Mouse (Mus musculus) yolk sac, embryonic 10.5 days (tissue): ENCODE data around the gene Hal.
"Not testable (repeated sequence)": the region's sequence is repeated elsewhere in the genome, so short reads cannot be mapped to it uniquely, and the experiment has no call there.

Source experiments
- DNase-seq: peaks from one replicate; pipeline ENCODE4 v3.0.0-alpha.2; 2017; ENCODE audit warnings: low spot score

The Hal gene

GRCm38 (mm10) chr10:93517754-93518153, 29.2 kb downstream of the Hal start:
- DNase-seq: peak; percentile 84

GRCm38 (mm10) chr10:93518186-93518585, 29.6 kb downstream of the Hal start:
- no peak for DNase-seq

DNA sequence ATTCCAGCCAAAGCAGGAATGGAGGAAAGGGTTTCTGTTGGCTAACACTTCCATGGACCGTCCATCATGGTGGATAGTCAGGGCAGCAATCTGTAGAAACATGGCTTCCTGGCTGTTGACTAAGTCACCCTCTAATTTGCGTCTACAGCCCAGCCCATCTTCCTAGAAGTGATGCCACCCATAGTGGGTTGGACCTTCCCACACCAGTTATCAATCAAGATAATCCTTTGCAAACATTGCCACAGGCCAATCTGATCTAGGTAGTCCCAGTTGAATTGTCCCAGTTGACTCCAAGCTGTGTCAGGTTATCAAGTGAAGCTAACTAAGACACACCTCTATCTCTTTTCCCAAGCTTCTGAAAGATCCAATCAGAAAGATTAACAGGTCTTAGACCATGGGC, 30.1 kb downstream of the Hal start:
- peak; percentile 66 for DNase-seq

- no peak for DNase-seq
Measured at GRCm38 (mm10) chr10:93519159-93519558, 30.6 kb downstream of the Hal start.

GRCm38 (mm10) chr10:93519756-93520155, 31.2 kb downstream of the Hal start:
- no peak for DNase-seq

DNA sequence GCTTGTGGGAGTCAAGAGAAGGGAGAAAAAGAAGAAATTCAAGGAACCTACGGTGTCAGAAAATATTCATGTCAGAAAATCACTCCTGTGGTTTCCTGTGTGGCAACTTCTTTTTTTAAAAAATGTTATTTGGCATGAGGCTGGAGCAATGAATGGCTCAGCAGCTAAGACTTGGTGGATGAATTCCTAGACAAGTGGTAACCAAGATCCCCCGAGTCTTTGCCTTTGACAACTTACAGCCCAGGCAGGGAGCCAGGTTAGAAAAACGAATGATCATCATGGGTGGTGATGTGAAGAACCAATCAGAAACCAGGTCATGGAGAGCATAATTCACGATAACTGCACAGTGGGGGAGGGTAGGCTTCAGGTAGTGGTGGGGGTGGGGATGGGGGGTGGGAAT, 32.4 kb downstream of the Hal start:
- DNase-seq: no peak

GRCm38 (mm10) chr10:93525329-93525728, 36.8 kb downstream of the Hal start:
- peak; percentile 47 for DNase-seq

DNA sequence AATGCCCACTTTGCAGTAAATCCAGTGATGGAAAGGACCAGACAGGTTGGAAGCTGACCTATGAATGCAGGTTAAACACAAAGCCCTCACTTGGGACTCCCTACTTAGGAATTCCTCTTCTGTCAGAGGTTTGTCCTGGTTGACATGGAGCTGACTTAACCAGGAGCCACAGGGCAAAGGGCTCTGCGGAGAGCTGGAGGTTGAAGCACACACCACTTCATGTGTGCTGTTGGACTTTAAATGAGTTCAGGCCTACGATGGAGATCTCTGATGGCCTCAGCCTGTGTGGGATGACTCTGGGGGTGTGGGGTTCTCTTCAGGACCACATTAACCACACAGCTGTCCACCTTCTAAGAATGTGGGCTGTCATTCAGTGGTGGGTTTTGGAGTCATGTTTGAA, 49.7 kb downstream of the Hal start:
- DNase-seq: peak; percentile 52

GRCm38 (mm10) chr10:93538818-93539217, 50.2 kb downstream of the Hal start:
- peak; percentile 51 for DNase-seq

DNA sequence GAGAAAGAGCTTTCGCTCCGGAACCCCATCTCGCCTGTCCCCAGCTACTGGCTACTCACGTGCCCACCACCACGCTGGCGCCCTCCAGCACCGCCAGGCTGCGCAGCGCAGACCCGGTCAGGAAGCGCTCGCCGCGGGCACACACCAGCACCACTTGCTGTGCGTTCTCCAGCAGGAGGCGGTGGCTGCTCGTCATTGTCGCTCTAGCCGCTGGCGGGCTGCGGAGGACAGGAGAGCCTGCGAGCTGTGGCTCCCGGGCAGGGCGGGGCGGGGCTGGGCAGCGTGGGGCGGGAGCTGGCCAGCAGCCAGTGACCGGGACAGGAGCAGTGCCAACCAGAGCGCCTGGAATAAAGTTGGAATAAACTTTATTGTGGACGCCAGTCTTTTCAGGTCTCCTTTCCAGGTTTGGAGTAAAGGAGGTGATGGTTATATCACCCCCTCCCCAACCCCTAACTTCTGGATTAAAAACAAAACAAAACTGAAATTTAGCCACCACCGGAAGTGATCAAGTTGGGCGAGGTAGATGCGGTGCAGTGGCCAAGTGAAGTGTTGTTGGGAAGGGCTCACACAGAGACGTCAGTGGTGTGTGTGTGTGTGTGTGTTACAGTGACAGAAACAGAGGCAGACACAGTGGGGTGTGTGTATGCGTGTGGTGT, 51.3 kb downstream of the Hal start, which contains the start of gene Amdhd1:
Gene Amdhd1 (minus strand): TSS at position 259 of the 656 bp plus-strand sequence.
- peak; percentile 83 for DNase-seq

- DNase-seq: no peak
Measured at GRCm38 (mm10) chr10:93540431-93541210, 52.1 kb downstream of the Hal start, which contains the start of gene Ccdc38. Ccdc38 (plus strand) TSS chr10:93540632.

- no peak for DNase-seq
Measured at GRCm38 (mm10) chr10:93541585-93541984, 53.0 kb downstream of the Hal start.

GRCm38 (mm10) chr10:93542356-93542755, 53.8 kb downstream of the Hal start:
- DNase-seq: no peak

- peak; percentile 77 for DNase-seq
Measured at GRCm38 (mm10) chr10:93543176-93543575, 54.6 kb downstream of the Hal start.

DNA sequence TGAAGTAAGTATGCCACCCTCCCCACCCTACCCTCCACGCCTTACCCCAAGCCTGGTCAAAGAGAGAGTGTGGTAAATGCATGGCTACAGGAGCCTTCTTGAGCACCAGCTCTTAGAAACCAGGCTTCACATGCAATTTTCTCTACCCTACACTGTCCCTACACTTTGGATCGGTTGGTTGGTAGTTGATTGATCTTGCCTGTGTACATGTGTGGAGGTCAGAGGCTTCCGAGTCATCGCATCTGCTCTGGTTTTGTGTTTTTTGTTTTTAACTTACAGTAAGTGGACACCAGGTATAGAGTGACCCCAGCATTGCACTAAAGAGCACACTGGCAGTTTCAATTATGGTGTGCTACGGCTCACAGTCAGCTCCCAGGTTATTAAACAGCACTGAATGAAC, 55.6 kb downstream of the Hal start:
- no peak for DNase-seq

DNA sequence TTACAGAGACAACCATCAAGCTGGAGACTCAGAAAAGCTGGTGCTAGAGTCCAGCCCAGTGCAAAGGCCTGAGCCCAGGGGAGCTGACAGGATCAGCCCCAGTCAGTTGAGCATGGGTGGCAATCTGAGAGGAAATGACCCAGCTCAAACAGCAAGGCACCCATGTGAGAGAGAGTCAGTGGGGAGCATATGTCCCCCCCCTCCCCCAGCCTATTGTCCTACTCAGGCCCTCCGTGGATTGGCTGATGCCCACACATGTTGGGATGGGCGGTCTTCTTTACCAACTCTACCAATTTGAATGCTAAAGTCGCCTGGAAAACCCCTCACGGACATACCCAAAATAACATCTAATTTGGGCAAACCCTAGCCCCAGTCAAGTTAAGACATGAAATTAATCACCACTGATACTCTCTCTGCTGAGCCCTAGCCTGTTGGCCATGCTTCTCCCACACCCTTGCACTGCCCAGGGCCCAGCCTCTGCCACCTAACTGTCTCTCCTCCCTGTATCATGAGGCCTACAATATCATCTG, 59.2 kb downstream of the Hal start:
- DNase-seq: no peak

DNA sequence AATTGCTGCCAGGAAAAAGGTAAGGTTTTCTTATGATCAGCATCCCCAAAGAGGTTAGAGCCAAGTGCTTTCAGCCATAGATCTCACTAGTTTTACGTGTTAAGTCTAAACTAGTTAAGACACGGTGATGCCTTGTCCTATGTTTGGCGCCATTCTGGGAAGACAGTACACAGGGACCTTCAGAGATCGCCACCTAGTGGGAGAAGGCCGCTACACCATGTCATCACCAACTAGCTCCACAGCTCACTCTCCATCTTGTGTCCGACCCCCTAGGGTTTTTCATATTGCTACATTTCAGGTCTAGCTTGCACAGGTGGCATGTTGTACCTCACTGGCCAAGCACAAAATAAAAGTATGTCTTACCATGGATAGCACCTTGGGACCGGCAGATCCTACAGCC, 60.4 kb downstream of the Hal start:
- DNase-seq: peak; percentile 75

DNA sequence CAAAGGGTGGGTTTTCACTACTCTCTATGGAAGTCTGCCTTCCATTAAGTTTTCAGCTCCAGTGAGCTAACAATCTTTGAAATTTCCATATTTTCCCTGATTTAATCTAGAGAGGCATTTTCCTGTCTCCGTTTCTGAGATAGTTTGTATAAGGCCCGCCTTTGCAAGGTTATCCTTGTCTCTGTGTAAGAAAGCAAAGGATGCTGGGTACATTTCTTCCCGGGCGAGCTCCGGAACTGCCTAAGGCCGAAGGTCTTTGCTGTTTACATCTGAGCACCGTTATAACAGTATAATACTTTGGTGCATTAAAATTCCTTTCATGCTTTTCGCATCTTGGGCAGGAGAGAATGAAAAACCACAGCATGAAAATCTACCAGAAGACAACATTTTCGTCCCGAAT, 61.3 kb downstream of the Hal start:
- DNase-seq: peak; percentile 33

DNA sequence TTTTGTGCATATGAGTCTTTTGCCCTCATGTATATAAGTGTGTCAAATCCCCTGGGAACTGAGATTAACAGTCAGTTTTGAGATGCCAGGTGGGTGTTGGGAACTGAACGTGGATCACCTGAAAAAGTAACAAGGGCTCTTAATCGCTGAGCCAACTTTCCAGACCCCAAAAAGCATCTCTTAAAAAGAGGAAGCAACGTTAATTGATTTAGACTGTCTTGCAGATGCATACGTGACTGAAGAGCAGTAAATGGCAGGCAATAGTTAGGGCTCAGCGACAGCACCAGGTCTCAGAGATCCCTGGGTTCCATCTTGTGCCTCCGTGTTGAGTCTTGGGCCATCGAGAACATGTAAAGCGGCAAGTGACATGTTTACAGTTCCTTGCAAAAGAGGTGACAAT, 64.0 kb downstream of the Hal start:
- no peak for DNase-seq

- DNase-seq: not testable (repeated sequence)
Measured at GRCm38 (mm10) chr10:93557971-93558370, 69.4 kb downstream of the Hal start.

DNA sequence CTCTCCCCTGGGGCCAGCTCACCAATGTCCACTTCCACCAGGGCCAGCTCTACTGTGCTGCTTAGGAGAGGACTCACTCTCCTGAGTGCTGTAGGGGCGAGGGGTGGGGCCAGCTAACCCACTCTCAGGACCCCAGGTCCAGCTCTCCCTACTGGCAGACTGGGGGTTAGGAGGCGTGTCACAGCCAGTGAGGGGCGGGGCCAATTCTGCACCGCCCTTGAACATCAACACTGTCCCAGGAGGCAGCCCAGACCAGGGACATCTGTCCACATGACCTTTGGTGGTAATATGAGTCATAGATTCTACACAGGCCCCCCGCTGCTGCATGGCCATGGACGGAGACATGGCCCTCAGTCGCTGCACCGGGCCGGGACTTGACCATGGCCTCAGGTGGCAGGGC, 71.2 kb downstream of the Hal start:
- no peak for DNase-seq

DNA sequence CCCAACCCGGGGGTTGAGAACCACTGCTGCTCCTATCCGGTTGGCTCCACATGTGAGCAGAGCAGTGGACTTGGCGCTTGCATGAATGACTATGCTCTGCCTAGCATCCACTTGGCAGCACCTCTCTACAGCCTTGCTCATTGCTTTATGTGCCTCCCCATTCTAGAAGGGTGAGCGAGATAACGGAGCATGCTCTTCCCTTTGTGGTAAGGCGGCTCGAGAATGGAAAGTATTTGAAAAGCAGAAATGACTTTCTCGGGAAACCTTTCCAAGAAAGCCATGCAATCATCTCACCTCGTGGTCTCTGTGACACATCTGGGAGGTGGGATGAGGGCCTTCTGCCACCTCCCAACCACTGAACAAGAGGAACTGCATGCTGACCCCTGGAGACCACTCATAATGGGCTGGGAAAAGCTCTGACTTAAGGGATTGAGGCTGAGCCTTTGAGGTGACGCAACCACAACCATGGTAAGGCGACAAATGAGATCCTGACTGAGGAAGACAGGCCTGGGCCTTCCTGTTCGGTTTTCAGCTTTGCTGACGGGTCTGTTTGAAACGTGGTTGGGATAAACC, 76.0 kb downstream of the Hal start:
- no peak for DNase-seq

DNA sequence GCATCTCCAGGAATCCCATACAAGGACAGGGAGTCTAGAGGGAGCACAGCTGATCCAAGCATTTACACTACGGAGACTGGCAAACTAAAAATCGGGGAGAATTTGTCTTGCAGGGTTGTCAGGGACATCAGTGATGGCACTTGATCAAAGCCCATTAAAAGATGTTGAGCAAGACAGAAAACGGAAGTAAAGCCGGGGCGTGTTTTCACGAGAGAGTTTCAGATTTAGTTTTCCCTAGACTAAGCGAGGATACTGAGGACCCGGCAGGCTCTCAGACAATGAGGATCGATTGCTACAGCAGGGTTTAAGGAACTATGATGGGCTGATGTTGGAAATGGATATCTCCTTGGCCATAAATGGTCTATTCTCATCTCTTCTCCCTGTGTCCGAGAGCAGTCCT, 78.5 kb downstream of the Hal start:
- DNase-seq: no peak
